Mouse (Mus musculus): ENCODE data around the gene Vmn1r30. TPM values are rescaled to one million over a fixed set of nuclear protein-coding genes. Genes with fewer than 3 reads are reported as not detected.

The Vmn1r30 gene
- not detected in 2 replicates for polyA plus RNA-seq (2014; fragmentation: Nextera tagmentation; extraction: Ambion mirVana)

DNA sequence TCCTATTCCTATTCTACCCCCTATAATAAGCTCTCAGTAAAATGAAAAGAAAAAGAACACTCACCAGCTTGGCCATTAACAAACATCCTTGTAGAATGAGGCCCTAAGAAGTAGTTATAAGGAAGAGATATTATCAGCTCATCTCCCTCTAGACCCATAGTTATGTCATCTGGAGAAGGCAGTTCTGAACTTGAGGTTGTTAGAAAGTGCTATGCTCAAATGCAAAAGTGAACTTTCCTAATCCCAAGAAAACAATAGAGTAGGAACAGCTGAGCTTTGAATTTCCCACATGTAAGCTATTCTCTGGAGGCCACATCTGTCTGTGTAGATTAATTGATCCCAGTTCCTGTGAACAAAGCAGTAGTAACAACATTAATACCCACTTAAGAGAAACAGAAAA lies at the start of gene Vmn1r30:
TSS of gene Vmn1r30 (minus strand) at position 101 of the 400 bp plus-strand sequence.
- ATAC-seq (ENCODE audit: insufficient number of reproducible peaks, insufficient read depth, low FRiP score, low read depth): no peak
- 0 out of 2 replicates have a peak, but pooled peaks cover 2% of the 10 kb centered on the region for H3K9me3 ChIP-seq (ENCODE audit: control insufficient read depth, low read length)

DNA sequence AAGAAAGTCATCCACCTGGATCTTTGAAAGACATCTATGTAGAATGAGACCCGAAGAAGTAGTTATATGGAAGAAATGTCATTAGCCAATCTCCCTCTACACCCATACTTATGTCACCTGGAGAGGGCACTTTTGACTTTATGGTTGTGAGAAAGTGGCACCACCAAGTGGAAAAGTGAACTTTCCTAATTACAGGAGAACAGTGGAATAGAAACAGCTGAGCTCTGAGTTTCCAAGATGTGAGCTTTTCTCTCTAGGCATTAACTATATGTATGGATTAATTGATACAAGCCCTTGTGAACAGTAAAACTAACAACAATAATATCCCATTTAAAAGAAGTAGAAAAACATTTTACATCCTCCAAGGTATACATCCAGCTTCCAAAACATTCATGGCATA lies 32.0 kb upstream of the Vmn1r30 start, which contains the start of gene Vmn1r31:
TSS of gene Vmn1r31 (minus strand) at position 101 of the 400 bp plus-strand sequence.
- no peaks in the 10 kb centered on the region for H3K27me3 ChIP-seq (ENCODE audit: control insufficient read depth, insufficient read depth, low read length)
- H3K4me2 ChIP-seq (ENCODE audit: low read length): no peak within 1 kb of the TSS
- no peaks in the 10 kb centered on the region for H3K4me1 ChIP-seq (ENCODE audit: control insufficient read depth in 2 of 2, insufficient read depth in 2 of 2, low read length in 2 of 2)
- H3K36me3 ChIP-seq (ENCODE audit: control insufficient read depth, insufficient read depth, low read length): no peaks in the 10 kb centered on the region
- 85% methylated on average over 1 of the region's 1 CpGs for WGBS
- H3K9ac ChIP-seq (ENCODE audit: low read length): no peak within 1 kb of the TSS
- ATAC-seq (ENCODE audit: insufficient number of reproducible peaks, insufficient read depth, low FRiP score, low read depth): no peak
- H3K27ac ChIP-seq (replicated peaks in 1 of 2; ENCODE audit: control insufficient read depth in 1 of 2, insufficient read depth in 1 of 2, low read depth in 2 of 2, low read length in 2 of 2): no peak within 1 kb of the TSS
- H3K4me3 ChIP-seq (ENCODE audit: control insufficient read depth in 1 of 2, insufficient read depth in 1 of 2, low read depth in 1 of 2, low read length in 2 of 2): no peak within 1 kb of the TSS
- H3K9me3 ChIP-seq (ENCODE audit: control insufficient read depth, low read length): no peaks in the 10 kb centered on the region

More for the DNA sequence above, at the start of gene Vmn1r30:
- no peak within 1 kb of the TSS for H3K9ac ChIP-seq (ENCODE audit: low read length)
- no peaks in the 10 kb centered on the region for H3K27me3 ChIP-seq (ENCODE audit: control insufficient read depth, insufficient read depth, low read length)
- H3K4me2 ChIP-seq (ENCODE audit: low read length): no peak within 1 kb of the TSS
- no peaks in the 10 kb centered on the region for H3K4me1 ChIP-seq (ENCODE audit: control insufficient read depth in 2 of 2, insufficient read depth in 2 of 2, low read length in 2 of 2)
- H3K36me3 ChIP-seq (ENCODE audit: control insufficient read depth, insufficient read depth, low read length): no peaks in the 10 kb centered on the region
- H3K27ac ChIP-seq (replicated peaks in 1 of 2; ENCODE audit: control insufficient read depth in 1 of 2, insufficient read depth in 1 of 2, low read depth in 2 of 2, low read length in 2 of 2): no peak within 1 kb of the TSS
- no peak within 1 kb of the TSS for H3K4me3 ChIP-seq (ENCODE audit: control insufficient read depth in 1 of 2, insufficient read depth in 1 of 2, low read depth in 1 of 2, low read length in 2 of 2)

Other genes with a start within 250 kb of the Vmn1r30 start
- not detected in 2 replicates for gene Vmn1r27, start 224.6 kb downstream of the Vmn1r30 start, polyA plus RNA-seq (2014; fragmentation: Nextera tagmentation; extraction: Ambion mirVana)
- not detected in 2 replicates for gene Vmn1r28, start 181.3 kb downstream of the Vmn1r30 start, polyA plus RNA-seq (2014; fragmentation: Nextera tagmentation; extraction: Ambion mirVana)
- not detected in 2 replicates for gene Vmn1r29, start 141.8 kb downstream of the Vmn1r30 start, polyA plus RNA-seq (2014; fragmentation: Nextera tagmentation; extraction: Ambion mirVana)
- not detected in 2 replicates for gene Vmn1r31, start 31.9 kb upstream of the Vmn1r30 start, polyA plus RNA-seq (2014; fragmentation: Nextera tagmentation; extraction: Ambion mirVana)
- gene Abcg2, start 141.1 kb upstream of the Vmn1r30 start, polyA plus RNA-seq (2014; fragmentation: Nextera tagmentation; extraction: Ambion mirVana): 60.6 and 68.0 TPM in 2 replicates